Mouse (Mus musculus): Measurements from ENCODE around the gene Stap2. TPM values are rescaled to one million over a fixed set of nuclear protein-coding genes. Genes with fewer than 3 reads are reported as not detected.

Stap2 gene
- polyA plus RNA-seq, 1 experiment from 2014 or later = 25.9 TPM

GRCm38 (mm10) chr17:56006956-56007355 lies 1.6 kb upstream of the Stap2 start:
- H3K4me3 ChIP-seq (ENCODE audit: low read depth, low read length) = no peak overlapping the region
- WGBS = 48% methylated on average over 10 of the region's 10 CpGs
- H3K9me3 ChIP-seq (ENCODE audit: control insufficient read depth, low read length) = no peaks in the 10 kb centered on the region
- H3K27ac ChIP-seq (ENCODE audit: low read depth) = no peak overlapping the region; the same call in 1 of the 2 replicates
- peaks cover 20% of the 10 kb centered on the region for H3K4me1 ChIP-seq (replicated peaks; ENCODE audit: control insufficient read depth, insufficient read depth, low read length)
- ATAC-seq (replicated peaks; ENCODE audit: low FRiP score, low TSS enrichment, low read depth) (no peak), DNase-seq (ENCODE audit: low spot score) (no peak)
- H3K4me2 ChIP-seq (ENCODE audit: low read length) = no peak overlapping the region
- H3K36me3 ChIP-seq (ENCODE audit: control insufficient read depth, insufficient read depth, low read length) = peaks cover 13% of the 10 kb centered on the region
- H3K9ac ChIP-seq (ENCODE audit: low read length) = no peak overlapping the region
- H3K27me3 ChIP-seq (replicated peaks; ENCODE audit: control insufficient read depth, insufficient read depth, low read length) = no peaks in the 10 kb centered on the region

GRCm38 (mm10) chr17:56003000-56003399 lies 2.4 kb downstream of the Stap2 start:
- DNase-seq (ENCODE audit: low spot score) (no peak), ATAC-seq (replicated peaks; ENCODE audit: low FRiP score, low TSS enrichment, low read depth) (no peak)
- Histone ChIP-seq H3K27me3 (replicated peaks; ENCODE audit: control insufficient read depth, insufficient read depth, low read length) (peaks cover 8% of the 10 kb centered on the region; the same call in 1 of the 2 replicates), H3K4me2 (ENCODE audit: low read length) (no peak overlapping the region), H3K4me3 (ENCODE audit: low read depth, low read length) (no peak overlapping the region), H3K9me3 (ENCODE audit: control insufficient read depth, low read length) (no peaks in the 10 kb centered on the region), H3K36me3 (ENCODE audit: control insufficient read depth, insufficient read depth, low read length) (no peaks in the 10 kb centered on the region), H3K9ac (ENCODE audit: low read length) (no peak overlapping the region), H3K27ac (ENCODE audit: low read depth) (no peak overlapping the region), H3K4me1 (replicated peaks; ENCODE audit: control insufficient read depth, insufficient read depth, low read length) (peaks cover 10% of the 10 kb centered on the region; the same call in 1 of the 2 replicates)
- WGBS = 84% methylated on average over 3 of the region's 3 CpGs

DNA sequence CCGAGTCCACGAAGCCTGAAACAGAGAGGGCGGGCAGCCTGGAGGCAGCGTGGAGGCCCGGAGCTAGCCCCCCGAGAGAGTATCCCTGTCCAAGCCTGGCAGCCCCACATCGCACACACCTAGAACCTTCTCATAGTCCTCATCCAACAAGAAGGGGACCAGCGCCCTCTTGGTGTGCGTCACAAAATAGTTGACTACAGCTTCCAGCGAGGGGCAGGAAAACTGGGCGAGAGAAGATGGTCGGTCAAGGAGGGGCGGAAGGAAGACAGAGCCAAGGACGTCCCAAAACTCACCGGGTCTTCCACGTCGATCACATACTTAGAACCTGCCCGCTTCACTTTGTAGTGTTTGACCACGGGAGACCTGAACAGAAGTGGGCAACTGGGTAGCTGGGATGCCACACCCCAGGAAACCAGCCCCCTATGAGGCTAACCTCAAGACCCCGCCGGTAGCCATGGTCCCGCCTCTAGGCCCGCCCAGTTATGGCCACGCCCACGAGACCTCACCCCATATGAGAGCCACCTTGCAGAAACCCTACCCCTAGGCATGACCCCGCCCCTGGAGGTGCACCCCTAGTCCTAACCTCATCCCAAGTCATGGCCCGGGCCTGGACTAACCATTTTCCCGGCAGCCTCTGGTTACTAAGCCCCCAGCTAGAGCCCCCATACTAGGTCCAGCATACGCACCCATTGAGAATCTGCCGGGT lies 5.4 kb downstream of the Stap2 start:
- Histone ChIP-seq H3K9ac (ENCODE audit: low read length) (no peak overlapping the region), H3K4me1 (replicated peaks; ENCODE audit: control insufficient read depth, insufficient read depth, low read length) (no peaks in the 10 kb centered on the region), H3K4me3 (ENCODE audit: low read depth, low read length) (no peak overlapping the region), H3K9me3 (ENCODE audit: control insufficient read depth, low read length) (no peaks in the 10 kb centered on the region), H3K27ac (ENCODE audit: low read depth) (no peak overlapping the region), H3K4me2 (ENCODE audit: low read length) (peak overlapping the region; percentile 11), H3K27me3 (replicated peaks; ENCODE audit: control insufficient read depth, insufficient read depth, low read length) (peaks cover 8% of the 10 kb centered on the region; the same call in 1 of the 2 replicates), H3K36me3 (ENCODE audit: control insufficient read depth, insufficient read depth, low read length) (no peaks in the 10 kb centered on the region)
- ATAC-seq (replicated peaks; ENCODE audit: low FRiP score, low TSS enrichment, low read depth) (peak; percentile 26; the same call in 1 of the 2 replicates), DNase-seq (ENCODE audit: low spot score) (no peak)
- 10% methylated on average over 30 of the region's 30 CpGs for WGBS

GRCm38 (mm10) chr17:55996007-55996406 lies 9.4 kb downstream of the Stap2 start:
- Histone ChIP-seq H3K9ac (ENCODE audit: low read length) (no peak overlapping the region), H3K36me3 (ENCODE audit: control insufficient read depth, insufficient read depth, low read length) (no peaks in the 10 kb centered on the region), H3K4me2 (ENCODE audit: low read length) (no peak overlapping the region), H3K27ac (ENCODE audit: low read depth) (no peak overlapping the region), H3K4me1 (replicated peaks; ENCODE audit: control insufficient read depth, insufficient read depth, low read length) (no peaks in the 10 kb centered on the region), H3K9me3 (ENCODE audit: control insufficient read depth, low read length) (no peaks in the 10 kb centered on the region), H3K27me3 (replicated peaks; ENCODE audit: control insufficient read depth, insufficient read depth, low read length) (peaks cover 7% of the 10 kb centered on the region; the same call in 1 of the 2 replicates), H3K4me3 (ENCODE audit: low read depth, low read length) (no peak overlapping the region)
- ATAC-seq (replicated peaks; ENCODE audit: low FRiP score, low TSS enrichment, low read depth) (no peak), DNase-seq (ENCODE audit: low spot score) (no peak)
- WGBS = 82% methylated on average over 15 of the region's 15 CpGs

DNA sequence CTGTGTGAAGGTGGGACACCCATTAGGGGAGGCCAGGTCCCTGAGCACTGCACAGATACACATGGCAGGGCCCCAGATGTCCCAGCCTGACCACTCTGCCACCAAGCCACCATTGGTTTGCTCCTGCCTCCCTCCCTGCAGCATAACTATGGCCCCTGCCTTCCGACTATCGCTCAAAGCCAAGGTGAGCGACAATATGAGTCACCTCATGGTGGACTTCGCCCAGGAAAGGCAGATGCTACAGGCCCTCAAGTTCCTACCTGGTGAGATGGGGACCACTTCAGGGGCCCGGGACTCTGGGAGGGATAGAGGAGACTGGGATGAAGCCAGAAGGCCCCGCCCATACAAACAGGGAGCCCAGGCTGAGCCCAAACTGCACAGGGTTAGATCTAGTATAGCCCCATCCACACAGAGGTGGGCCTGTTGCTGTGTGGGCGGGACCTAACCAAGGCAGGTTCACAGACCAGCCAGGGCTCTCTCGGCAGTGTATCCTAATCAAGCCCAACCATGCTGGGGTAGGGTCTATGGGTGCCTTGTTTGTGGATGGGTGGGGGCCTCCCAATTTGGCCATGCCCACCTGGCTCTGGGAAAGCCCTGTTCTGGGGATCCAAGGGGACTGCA lies 15.0 kb downstream of the Stap2 start:
- H3K9me3 ChIP-seq (ENCODE audit: control insufficient read depth, low read length) = no peaks in the 10 kb centered on the region
- WGBS = 81% methylated on average over 8 of the region's 8 CpGs
- no peak overlapping the region for H3K4me2 ChIP-seq (ENCODE audit: low read length)
- H3K4me1 ChIP-seq (replicated peaks; ENCODE audit: control insufficient read depth, insufficient read depth, low read length) = peaks cover 6% of the 10 kb centered on the region; the same call in 1 of the 2 replicates
- H3K4me3 ChIP-seq (ENCODE audit: low read depth, low read length) = no peak overlapping the region
- DNase-seq (ENCODE audit: low spot score) = no peak
- no peaks in the 10 kb centered on the region for H3K27me3 ChIP-seq (replicated peaks; ENCODE audit: control insufficient read depth, insufficient read depth, low read length)
- H3K9ac ChIP-seq (ENCODE audit: low read length) = no peak overlapping the region
- peak; percentile 41 for ATAC-seq (replicated peaks; ENCODE audit: low FRiP score, low TSS enrichment, low read depth)
- no peaks in the 10 kb centered on the region for H3K36me3 ChIP-seq (ENCODE audit: control insufficient read depth, insufficient read depth, low read length)
- H3K27ac ChIP-seq (ENCODE audit: low read depth) = no peak overlapping the region

GRCm38 (mm10) chr17:55986030-55986961 lies 19.1 kb downstream of the Stap2 start, which contains the start of gene Fsd1:
Fsd1 (plus strand) TSS chr17:55986509.
- ATAC-seq (replicated peaks; ENCODE audit: low FRiP score, low TSS enrichment, low read depth) = peak; percentile 44; the same call in 1 of the 2 replicates

DNA sequence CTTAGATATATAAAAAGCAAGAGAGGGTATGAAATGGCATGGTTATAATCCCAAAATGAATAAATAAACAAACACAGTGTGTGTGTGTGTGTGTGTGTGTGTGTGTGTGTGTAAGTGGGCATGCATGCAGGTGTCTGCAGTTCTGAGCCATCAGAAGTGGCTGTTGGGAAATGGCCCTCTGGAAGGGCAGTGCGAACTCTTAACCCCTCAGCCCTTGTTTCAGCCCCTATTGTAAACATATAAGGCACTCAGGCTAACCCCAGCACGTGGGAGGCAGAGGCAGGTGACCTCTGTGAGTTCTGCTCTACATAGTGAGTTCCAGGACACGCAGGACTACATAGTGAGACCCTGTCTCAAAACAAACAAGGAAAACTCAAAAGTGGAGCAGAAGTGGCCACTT lies 28.1 kb downstream of the Stap2 start:
- 32% methylated on average over 3 of the region's 3 CpGs for WGBS
- no peak for ATAC-seq (replicated peaks; ENCODE audit: low FRiP score, low TSS enrichment, low read depth)
- peaks cover 8% of the 10 kb centered on the region; the same call in 1 of the 2 replicates for H3K4me1 ChIP-seq (replicated peaks; ENCODE audit: control insufficient read depth, insufficient read depth, low read length)
- H3K4me2 ChIP-seq (ENCODE audit: low read length) = no peak overlapping the region
- H3K9me3 ChIP-seq (ENCODE audit: control insufficient read depth, low read length) = no peaks in the 10 kb centered on the region
- no peak overlapping the region for H3K9ac ChIP-seq (ENCODE audit: low read length)
- H3K36me3 ChIP-seq (ENCODE audit: control insufficient read depth, insufficient read depth, low read length) = no peaks in the 10 kb centered on the region
- no peaks in the 10 kb centered on the region for H3K27me3 ChIP-seq (replicated peaks; ENCODE audit: control insufficient read depth, insufficient read depth, low read length)
- DNase-seq (ENCODE audit: low spot score) = no peak
- H3K27ac ChIP-seq (ENCODE audit: low read depth) = no peak overlapping the region
- H3K4me3 ChIP-seq (ENCODE audit: low read depth, low read length) = no peak overlapping the region

More at GRCm38 (mm10) chr17:55986030-55986961, 19.1 kb downstream of the Stap2 start, which contains the start of gene Fsd1:
- H3K4me2 ChIP-seq (ENCODE audit: low read length) = peak within 1 kb of the TSS; percentile 76
- DNase-seq (ENCODE audit: low spot score) = peak; percentile 76
- H3K4me3 ChIP-seq (ENCODE audit: low read depth, low read length) = peak within 1 kb of the TSS; percentile 51
- no peaks in the 10 kb centered on the region for H3K36me3 ChIP-seq (ENCODE audit: control insufficient read depth, insufficient read depth, low read length)
- H3K9ac ChIP-seq (ENCODE audit: low read length) = peak within 1 kb of the TSS; percentile 38; the same call in 1 of the 2 replicates
- WGBS = 9% methylated on average over 35 of the region's 35 CpGs
- no peaks in the 10 kb centered on the region for H3K9me3 ChIP-seq (ENCODE audit: control insufficient read depth, low read length)
- H3K4me1 ChIP-seq (replicated peaks; ENCODE audit: control insufficient read depth, insufficient read depth, low read length) = peaks cover 6% of the 10 kb centered on the region; the same call in 1 of the 2 replicates
- H3K27me3 ChIP-seq (replicated peaks; ENCODE audit: control insufficient read depth, insufficient read depth, low read length) = no peaks in the 10 kb centered on the region
- no peak within 1 kb of the TSS for H3K27ac ChIP-seq (ENCODE audit: low read depth)

GRCm38 (mm10) chr17:55976255-55976862 lies 29.0 kb downstream of the Stap2 start:
- ATAC-seq (replicated peaks; ENCODE audit: low FRiP score, low TSS enrichment, low read depth) = peak; percentile 84
- H3K4me2 ChIP-seq (ENCODE audit: low read length) = peak overlapping the region; percentile 23; the same call in 1 of the 2 replicates
- no peak overlapping the region for H3K4me3 ChIP-seq (ENCODE audit: low read depth, low read length)
- peaks cover 10% of the 10 kb centered on the region; the same call in 1 of the 2 replicates for H3K4me1 ChIP-seq (replicated peaks; ENCODE audit: control insufficient read depth, insufficient read depth, low read length)
- H3K36me3 ChIP-seq (ENCODE audit: control insufficient read depth, insufficient read depth, low read length) = no peaks in the 10 kb centered on the region
- no peak overlapping the region for H3K27ac ChIP-seq (ENCODE audit: low read depth)
- no peak overlapping the region for H3K9ac ChIP-seq (ENCODE audit: low read length)
- WGBS = 15% methylated on average over 13 of the region's 13 CpGs
- peak; percentile 90 for DNase-seq (ENCODE audit: low spot score)
- H3K9me3 ChIP-seq (ENCODE audit: control insufficient read depth, low read length) = no peaks in the 10 kb centered on the region
- no peaks in the 10 kb centered on the region for H3K27me3 ChIP-seq (replicated peaks; ENCODE audit: control insufficient read depth, insufficient read depth, low read length)
